ENCODE assay signal across 28 mouse cellular contexts in genomic region chr4:127594081-127594480, GRCm38 (mm10).
DNase-seq lines count a peak whose midpoint lies in the region; ATAC-seq and TF ChIP-seq lines count a peak whose summit lies in the region.
"Had no signal": no experiment of that assay in that cellular context is flagged by ENCODE, and none has a peak within 500 bp of the region (broad histone marks: within the 10 kb centered on the region; RNA-seq: fewer than 3 reads in every experiment).

No protein-coding gene starts in this region.

- no peak for ATAC-seq in kidney, embryonic 16.5 days (ENCODE audit: low FRiP score, low TSS enrichment)
- ATAC-seq: activated CD4-positive, CD25-positive, alpha-beta regulatory T cell, adult 4 months had no signal

- no peaks in the 10 kb centered on the region for H3K27me3 ChIP-seq in kidney, adult 2 months (replicated peaks; ENCODE audit: control insufficient read depth, insufficient read depth, low read length)
- H3K27me3 ChIP-seq in kidney, embryonic 16.5 days (ENCODE audit: insufficient read depth, low read length): no peaks in the 10 kb centered on the region
- H3K27me3 ChIP-seq: CH12.LX; embryonic facial prominence, embryonic 15.5 days; forebrain, embryonic 12.5 days; heart, embryonic 15.5 days; hindbrain, embryonic 12.5 days; limb, embryonic 12.5 days; liver, embryonic 15.5 days; lung, embryonic 15.5 days had no signal

- no peak for TF ChIP-seq CTCF in kidney, adult 2 months (conservative IDR thresholded peaks at IDR 0.05; ENCODE audit: insufficient read depth, insufficient read length, low read depth, low read length)
- no peak for TF ChIP-seq CTCF in left cerebral cortex, adult 2 months (IDR thresholded peaks at IDR 0.05)

- intact Hi-C loops in left cerebral cortex, adult 2 months (cut with DNase I): no loop called here
- intact Hi-C loops in left cerebral cortex, postnatal 25 days (cut with DNase I): no loop called here

- no peak overlapping the region for H3K9ac ChIP-seq in kidney, embryonic 16.5 days (replicated peaks; ENCODE audit: low read length)
- H3K9ac ChIP-seq: embryonic facial prominence, embryonic 15.5 days; forebrain, embryonic 12.5 days; heart, embryonic 15.5 days; hindbrain, embryonic 12.5 days; limb, embryonic 12.5 days; liver, embryonic 15.5 days; lung, embryonic 15.5 days had no signal

- no peaks in the 10 kb centered on the region for H3K36me3 ChIP-seq in kidney, adult 2 months (ENCODE audit: control insufficient read depth, insufficient read depth, low read length)
- H3K36me3 ChIP-seq in kidney, embryonic 16.5 days (ENCODE audit: insufficient read depth, low read length): no peaks in the 10 kb centered on the region
- H3K36me3 ChIP-seq: embryonic facial prominence, embryonic 10.5 days; embryonic facial prominence, embryonic 15.5 days; forebrain, embryonic 12.5 days; heart, embryonic 10.5 days; heart, embryonic 15.5 days; hindbrain, embryonic 12.5 days; limb, embryonic 12.5 days; liver, embryonic 15.5 days; lung, embryonic 15.5 days had no signal

- H3K9me3 ChIP-seq in kidney, embryonic 16.5 days (ENCODE audit: low read length): no peaks in the 10 kb centered on the region
- H3K9me3 ChIP-seq: embryonic facial prominence, embryonic 10.5 days; embryonic facial prominence, embryonic 15.5 days; forebrain, embryonic 12.5 days; heart, embryonic 10.5 days; heart, embryonic 15.5 days; hindbrain, embryonic 12.5 days; limb, embryonic 12.5 days; liver, embryonic 15.5 days; lung, embryonic 15.5 days had no signal

- H3K4me3 ChIP-seq in kidney, adult 2 months (ENCODE audit: insufficient read depth, low read depth, low read length): no peak overlapping the region
- H3K4me3 ChIP-seq in kidney, embryonic 16.5 days (ENCODE audit: low read length): no peak overlapping the region
- no peak overlapping the region for H3K4me3 ChIP-seq in left cerebral cortex, adult 2 months
- H3K4me3 ChIP-seq: embryonic facial prominence, embryonic 10.5 days; embryonic facial prominence, embryonic 15.5 days; forebrain, embryonic 12.5 days; heart, embryonic 10.5 days; heart, embryonic 15.5 days; hindbrain, embryonic 12.5 days; limb, embryonic 12.5 days; liver, embryonic 15.5 days; lung, embryonic 15.5 days had no signal

- no peaks in the 10 kb centered on the region for H3K4me1 ChIP-seq in kidney, adult 2 months (ENCODE audit: control insufficient read depth, insufficient read depth, low read length)
- no peaks in the 10 kb centered on the region for H3K4me1 ChIP-seq in kidney, embryonic 16.5 days (ENCODE audit: insufficient read depth, low read length)
- H3K4me1 ChIP-seq: embryonic facial prominence, embryonic 15.5 days; forebrain, embryonic 12.5 days; heart, embryonic 15.5 days; liver, embryonic 15.5 days; lung, embryonic 15.5 days had no signal

- WGBS in kidney, adult 2 months: 31% methylated on average over 8 of the region's 8 CpGs
- WGBS in kidney, embryonic 16.5 days: 37% methylated on average over 8 of the region's 8 CpGs

- TF ChIP-seq POLR2A in kidney, adult 2 months (IDR thresholded peaks at IDR 0.05; ENCODE audit: low read depth, low read length): no peak

- no peak overlapping the region for H3K27ac ChIP-seq in kidney, adult 2 months (ENCODE audit: insufficient read depth, low read depth, low read length)
- no peak overlapping the region for H3K27ac ChIP-seq in kidney, embryonic 16.5 days (ENCODE audit: low read length)
- 0 out of 2 replicates have a peak overlapping the region, but pooled peaks have one; percentile 30 for H3K27ac ChIP-seq in left cerebral cortex, adult 2 months
- H3K27ac ChIP-seq: embryonic facial prominence, embryonic 10.5 days; embryonic facial prominence, embryonic 15.5 days; forebrain, embryonic 12.5 days; heart, embryonic 10.5 days; heart, embryonic 15.5 days; hindbrain, embryonic 12.5 days; limb, embryonic 12.5 days; liver, embryonic 15.5 days; lung, embryonic 15.5 days; stomach, postnatal 0 days had no signal

- peak; percentile 62 to 75 for DNase-seq in cerebellum, postnatal 10 days
- no peak for DNase-seq in cerebellum, adult 9-10 months
- peak; percentile 15 for DNase-seq in kidney, adult 2 months
- no peak for DNase-seq in left cerebral cortex, adult 2 months (ENCODE audit: extremely low spot score in 1 of 2, low spot score in 2 of 2)
- DNase-seq in left cerebral cortex, postnatal 25 days (ENCODE audit: low spot score in 2 of 2): no peak
- DNase-seq in kidney, postnatal 36 days: peak; percentile 4 to 28
- no peak for DNase-seq in spleen, adult 18-20 months
- DNase-seq: adrenal gland, adult 8-10 months; cerebellum, adult 11 months; cerebellum, postnatal 25 days; gastrocnemius, postnatal 14 days; right cerebral cortex, postnatal 25 days; thymus, adult 18-20 months; thymus, postnatal 25 days had no signal

- no peak overlapping the region for H3K4me2 ChIP-seq in kidney, embryonic 16.5 days (replicated peaks; ENCODE audit: low read depth, low read length)
- H3K4me2 ChIP-seq: embryonic facial prominence, embryonic 15.5 days; forebrain, embryonic 12.5 days; heart, embryonic 15.5 days; hindbrain, embryonic 12.5 days; limb, embryonic 12.5 days; liver, embryonic 15.5 days; lung, embryonic 15.5 days; midbrain, embryonic 11.5 days had no signal

Comparison
In these comparisons a context has a peak if more than half of its experiments do, and no peak if none do; other contexts are left out.
1. DNase-seq: peak in cerebellum, postnatal 10 days (2 of 2), kidney, adult 2 months (single experiment) and kidney, postnatal 36 days (2 of 2); none in cerebellum, adult 9-10 months (single experiment), left cerebral cortex, adult 2 months (0 of 2), left cerebral cortex, postnatal 25 days (0 of 2) and spleen, adult 18-20 months (0 of 2).